Mouse (Mus musculus) ES-Bruce4 (cell line): ENCODE data around the gene Rhob. TPM values are rescaled to one million over a fixed set of nuclear protein-coding genes. Genes with fewer than 3 reads are reported as not detected.

ENCODE experiments used
- H3K27ac ChIP-seq: 2 replicates; pipeline ENCODE4 v1.5.1; 2012; ENCODE audit warnings: low read length, inconsistent platforms; ENCODE audit not compliant: insufficient read depth
- H3K27me3 ChIP-seq: 2 replicates; pipeline ENCODE4 v1.6.1; 2012; ENCODE audit warnings: mild to moderate bottlenecking, low read length, inconsistent platforms; ENCODE audit not compliant: control insufficient read depth, poor library complexity, insufficient read depth, severe bottlenecking
- H3K36me3 ChIP-seq: 2 replicates; pipeline ENCODE4 v1.6.1; 2012; ENCODE audit warnings: inconsistent platforms, mild to moderate bottlenecking, low read length, moderate library complexity; ENCODE audit not compliant: control insufficient read depth, poor library complexity, insufficient read depth, severe bottlenecking
- H3K4me1 ChIP-seq: one replicate; pipeline ENCODE4 v1.8.1; 2011; ENCODE audit warnings: low read length; ENCODE audit not compliant: control insufficient read depth, insufficient read depth
- H3K4me3 ChIP-seq: 2 replicates; pipeline ENCODE4 v1.5.1; 2011; ENCODE audit warnings: low read depth, mild to moderate bottlenecking, low read length
- H3K9ac ChIP-seq: 2 replicates; pipeline ENCODE4 v1.6.1; 2012; ENCODE audit warnings: low read depth, mild to moderate bottlenecking, inconsistent platforms; ENCODE audit not compliant: poor library complexity, severe bottlenecking
- H3K9me3 ChIP-seq: replicated peaks from 2 replicates; pipeline ENCODE4 v1.6.1; 2012; ENCODE audit warnings: mild to moderate bottlenecking, low read length, inconsistent platforms; ENCODE audit not compliant: control insufficient read depth, poor library complexity, insufficient read depth, severe bottlenecking
- CTCF ChIP-seq: IDR thresholded peaks from one replicate; pipeline ENCODE4 v1.8.1; 2011; ENCODE audit warnings: low read depth, low read length
- EP300 ChIP-seq: IDR thresholded peaks from 2 replicates; pipeline ENCODE4 v1.6.1; 2011; ENCODE audit warnings: low read depth, low read length; ENCODE audit not compliant: insufficient read depth
- POLR2A ChIP-seq: IDR thresholded peaks from one replicate; pipeline ENCODE4 v1.8.1; 2011; ENCODE audit warnings: low read length; ENCODE audit not compliant: insufficient read depth
- polyA plus RNA-seq: library from polyadenylated mRNA; stranded (reverse); fragments of >200 nt; gene quantifications from 2 replicates; pipeline ENCODE4 v1.2.4, GENCODE M21; 2011; ENCODE audit warnings: low read depth; ENCODE audit not compliant: missing spikeins, insufficient read depth, insufficient read length

Rhob gene
- polyA plus RNA-seq, 1 experiment: 20.0 TPM

- Histone ChIP-seq H3K4me3 (no peak overlapping the region), H3K9me3 (no peaks in the 10 kb centered on the region), H3K27me3 (no peaks in the 10 kb centered on the region), H3K36me3 (no peaks in the 10 kb centered on the region), H3K4me1 (no peaks in the 10 kb centered on the region), H3K27ac (no peak overlapping the region), H3K9ac (no peak overlapping the region)
- TF ChIP-seq EP300 (no peak), POLR2A (no peak), CTCF (no peak)
These were observed 37.5 kb upstream of the Rhob start for GRCm38 (mm10) chr12:8537291-8537690.

- Histone ChIP-seq H3K9ac (no peak overlapping the region), H3K27me3 (no peaks in the 10 kb centered on the region), H3K36me3 (no peaks in the 10 kb centered on the region), H3K9me3 (no peaks in the 10 kb centered on the region), H3K27ac (no peak overlapping the region), H3K4me3 (no peak overlapping the region), H3K4me1 (no peaks in the 10 kb centered on the region)
- TF ChIP-seq EP300 (no peak), CTCF (no peak), POLR2A (no peak)
These were observed 36.6 kb upstream of the Rhob start for GRCm38 (mm10) chr12:8536221-8536965.

GRCm38 (mm10) chr12:8535596-8535995, 35.8 kb upstream of the Rhob start:
- TF ChIP-seq CTCF: no peak
- no peak for TF ChIP-seq POLR2A
- no peak for TF ChIP-seq EP300
- Histone ChIP-seq H3K4me3 (no peak overlapping the region), H3K9me3 (no peaks in the 10 kb centered on the region), H3K4me1 (no peaks in the 10 kb centered on the region), H3K27ac (no peak overlapping the region), H3K27me3 (no peaks in the 10 kb centered on the region), H3K9ac (no peak overlapping the region), H3K36me3 (no peaks in the 10 kb centered on the region)

- Histone ChIP-seq H3K36me3 (no peaks in the 10 kb centered on the region), H3K27ac (no peak overlapping the region), H3K4me1 (no peaks in the 10 kb centered on the region), H3K9me3 (no peaks in the 10 kb centered on the region), H3K27me3 (no peaks in the 10 kb centered on the region), H3K9ac (no peak overlapping the region), H3K4me3 (no peak overlapping the region)
- TF ChIP-seq EP300: no peak
- no peak for TF ChIP-seq POLR2A
- no peak for TF ChIP-seq CTCF
These were observed 35.1 kb upstream of the Rhob start for GRCm38 (mm10) chr12:8534915-8535314.

GRCm38 (mm10) chr12:8527770-8528169, 28.0 kb upstream of the Rhob start:
- H3K4me1 ChIP-seq: no peaks in the 10 kb centered on the region
- H3K36me3 ChIP-seq: no peaks in the 10 kb centered on the region
- TF ChIP-seq EP300 (no peak), POLR2A (no peak), CTCF (no peak)
- no peak overlapping the region for H3K9ac ChIP-seq
- H3K27ac ChIP-seq: no peak overlapping the region
- no peaks in the 10 kb centered on the region for H3K27me3 ChIP-seq
- no peaks in the 10 kb centered on the region for H3K9me3 ChIP-seq
- H3K4me3 ChIP-seq: no peak overlapping the region

GRCm38 (mm10) chr12:8527175-8527574, 27.4 kb upstream of the Rhob start:
- Histone ChIP-seq H3K4me1 (peaks cover 3% of the 10 kb centered on the region), H3K9ac (no peak overlapping the region), H3K27ac (no peak overlapping the region), H3K36me3 (no peaks in the 10 kb centered on the region), H3K4me3 (no peak overlapping the region), H3K27me3 (no peaks in the 10 kb centered on the region), H3K9me3 (no peaks in the 10 kb centered on the region)
- no peak for TF ChIP-seq POLR2A
